Mouse (Mus musculus) MEL (cell line): ENCODE measurements around the gene Tpp1. TPM values are rescaled to one million over a fixed set of nuclear protein-coding genes. Genes with fewer than 3 reads are reported as not detected.
A peak's percentile ranks its signal among the peaks of the same experiment; 100 is the strongest.

Source experiments
- DNase-seq: peaks from one replicate; pipeline ENCODE4 v3.0.0; 2011; ENCODE audit warnings: low read depth, low spot score
- H3K27ac ChIP-seq: 2 replicates; pipeline ENCODE4 v1.5.1; 2012; ENCODE audit warnings: low read depth, mild to moderate bottlenecking, control low read depth, low read length, moderate library complexity; ENCODE audit not compliant: control insufficient read depth
- H3K27me3 ChIP-seq, 2 experiments: fragments of 150-350 bp in 1 of 2; sonication (generic) in 1 of 2; 2 replicates each; pipeline ENCODE4 v1.6.1; 2012; ENCODE audit warnings: low read length in 2 of 2, mild to moderate bottlenecking in 2 of 2, improper control_type of control experiment in 1 of 2, moderate library complexity in 1 of 2; ENCODE audit not compliant: insufficient read depth in 2 of 2, control insufficient read depth in 1 of 2
- H3K36me3 ChIP-seq, 2 experiments: 2 replicates each; pipeline ENCODE4 v1.6.1; 2012 to 2014; ENCODE audit warnings: low read length in 2 of 2, improper control_type of control experiment in 1 of 2, inconsistent platforms in 1 of 2, mild to moderate bottlenecking in 1 of 2; ENCODE audit not compliant: insufficient read depth in 2 of 2, control insufficient read depth in 1 of 2
- H3K4me1 ChIP-seq, 2 experiments: fragments of 150-350 bp in 1 of 2; sonication (generic) in 1 of 2; 2 replicates each; pipeline ENCODE4 v1.6.1; 2012; ENCODE audit warnings: low read length in 2 of 2, improper control_type of control experiment in 1 of 2, mild to moderate bottlenecking in 1 of 2; ENCODE audit not compliant: insufficient read depth in 2 of 2, control insufficient read depth in 1 of 2
- H3K4me3 ChIP-seq, 2 experiments: fragments of 150-350 bp in 1 of 2; sonication (generic) in 1 of 2; 2 replicates each; pipeline ENCODE4 v1.5.1; 2012; ENCODE audit warnings: low read depth in 2 of 2, low read length in 2 of 2, mild to moderate bottlenecking in 2 of 2, moderate library complexity in 2 of 2, control low read depth in 1 of 2, improper control_type of control experiment in 1 of 2; ENCODE audit not compliant: control insufficient read depth in 1 of 2, insufficient read depth in 1 of 2
- H3K79me2 ChIP-seq: 2 replicates; pipeline ENCODE4 v1.6.1; 2012; ENCODE audit warnings: mild to moderate bottlenecking, low read length, moderate library complexity; ENCODE audit not compliant: control insufficient read depth, poor library complexity, insufficient read depth
- H3K9ac ChIP-seq: 2 replicates; pipeline ENCODE4 v1.6.1; 2012; ENCODE audit warnings: low read depth, mild to moderate bottlenecking, control low read depth, low read length, moderate library complexity; ENCODE audit not compliant: control insufficient read depth, poor library complexity, severe bottlenecking
- H3K9me3 ChIP-seq: fragments of 150-350 bp; sonication (generic); replicated peaks from 2 replicates; pipeline ENCODE4 v1.6.1; 2012; ENCODE audit warnings: mild to moderate bottlenecking, low read length, improper control_type of control experiment, moderate library complexity; ENCODE audit not compliant: insufficient read depth
- BHLHE40 ChIP-seq: IDR thresholded peaks from 2 replicates; pipeline ENCODE4 v1.6.1; 2012; ENCODE audit warnings: low read depth, mild to moderate bottlenecking, inconsistent platforms, low read length, improper control_type of control experiment, borderline replicate concordance
- CHD1 ChIP-seq: IDR thresholded peaks from 2 replicates; pipeline ENCODE4 v1.6.1; 2012; ENCODE audit warnings: low read depth, mild to moderate bottlenecking, inconsistent platforms, low read length, improper control_type of control experiment
- CHD2 ChIP-seq: IDR thresholded peaks from 2 replicates; pipeline ENCODE4 v1.6.1; 2011; ENCODE audit warnings: low read length, improper control_type of control experiment
- EP300 ChIP-seq, 2 experiments: IDR thresholded peaks; 2 replicates each; pipeline ENCODE4 v1.6.1; 2011; ENCODE audit warnings: improper control_type of control experiment in 2 of 2, low read length in 2 of 2, low read depth in 1 of 2, mild to moderate bottlenecking in 1 of 2
- ETS1 ChIP-seq: IDR thresholded peaks from 2 replicates; pipeline ENCODE4 v1.6.1; 2012; ENCODE audit warnings: low read depth, mild to moderate bottlenecking, inconsistent platforms, low read length, improper control_type of control experiment, moderate library complexity
- GABPA ChIP-seq: IDR thresholded peaks from 2 replicates; pipeline ENCODE4 v1.6.1; 2012; ENCODE audit warnings: low read depth, mild to moderate bottlenecking, inconsistent platforms, low read length, improper control_type of control experiment, moderate library complexity
- GATA1 ChIP-seq: IDR thresholded peaks from 2 replicates; pipeline ENCODE4 v1.6.1; 2011; ENCODE audit warnings: low read depth, low read length, improper control_type of control experiment
- HCFC1 ChIP-seq: IDR thresholded peaks from 2 replicates; pipeline ENCODE4 v1.6.1; 2012; ENCODE audit warnings: low read depth, mild to moderate bottlenecking, inconsistent platforms, low read length, improper control_type of control experiment, moderate library complexity
- MAFK ChIP-seq: IDR thresholded peaks from 2 replicates; pipeline ENCODE4 v1.6.1; 2011; ENCODE audit warnings: low read depth, mild to moderate bottlenecking, low read length, improper control_type of control experiment, borderline replicate concordance
- MAX ChIP-seq: IDR thresholded peaks from 2 replicates; pipeline ENCODE4 v1.6.1; 2011; ENCODE audit warnings: low read length, improper control_type of control experiment
- MXI1 ChIP-seq: IDR thresholded peaks from 2 replicates; pipeline ENCODE4 v1.6.1; 2011; ENCODE audit warnings: mild to moderate bottlenecking, low read depth, low read length, improper control_type of control experiment
- MYB ChIP-seq: IDR thresholded peaks from 2 replicates; pipeline ENCODE4 v1.6.1; 2011; ENCODE audit warnings: mild to moderate bottlenecking, low read depth, low read length, improper control_type of control experiment
- MYC ChIP-seq: IDR thresholded peaks from 2 replicates; pipeline ENCODE4 v1.6.1; 2011; ENCODE audit warnings: low read depth, mild to moderate bottlenecking, low read length, improper control_type of control experiment, moderate library complexity
- NELFE ChIP-seq: IDR thresholded peaks from 2 replicates; pipeline ENCODE4 v1.6.1; 2011; ENCODE audit warnings: low read depth, low read length, improper control_type of control experiment
- POLR2A ChIP-seq, 2 experiments: IDR thresholded peaks; 2 replicates each; pipeline ENCODE4 v1.6.1; 2011 to 2012; ENCODE audit warnings: low read length in 2 of 2, mild to moderate bottlenecking in 2 of 2, control low read depth in 1 of 2, improper control_type of control experiment in 1 of 2, low read depth in 1 of 2, moderate library complexity in 1 of 2; ENCODE audit not compliant: control insufficient read depth in 1 of 2, insufficient read depth in 1 of 2, poor library complexity in 1 of 2
- SIN3A ChIP-seq: IDR thresholded peaks from 2 replicates; pipeline ENCODE4 v1.6.1; 2012; ENCODE audit warnings: low read length, improper control_type of control experiment, inconsistent platforms
- SMC3 ChIP-seq: IDR thresholded peaks from 2 replicates; pipeline ENCODE4 v1.6.1; 2011; ENCODE audit warnings: low read depth, low read length, improper control_type of control experiment
- TCF12 ChIP-seq: IDR thresholded peaks from 2 replicates; pipeline ENCODE4 v1.6.1; 2014; ENCODE audit warnings: low read depth, mild to moderate bottlenecking, inconsistent platforms, low read length, improper control_type of control experiment, moderate library complexity
- UBTF ChIP-seq: IDR thresholded peaks from 2 replicates; pipeline ENCODE4 v1.6.1; 2012; ENCODE audit warnings: low read depth, mild to moderate bottlenecking, inconsistent platforms, low read length, improper control_type of control experiment, moderate library complexity, borderline replicate concordance; ENCODE audit not compliant: insufficient read depth
- USF1 ChIP-seq: IDR thresholded peaks from 2 replicates; pipeline ENCODE4 v1.6.1; 2014; ENCODE audit warnings: low read depth, mild to moderate bottlenecking, inconsistent platforms, low read length, improper control_type of control experiment, moderate library complexity
- USF2 ChIP-seq, 2 experiments: IDR thresholded peaks; 2 replicates each; pipeline ENCODE4 v1.6.1; 2011 to 2012; ENCODE audit warnings: improper control_type of control experiment in 2 of 2, low read length in 2 of 2, borderline replicate concordance in 1 of 2, inconsistent platforms in 1 of 2, low read depth in 1 of 2, mild to moderate bottlenecking in 1 of 2; ENCODE audit not compliant: insufficient read depth in 1 of 2
- ZMIZ1 ChIP-seq: IDR thresholded peaks from 2 replicates; pipeline ENCODE4 v1.6.1; 2012; ENCODE audit warnings: low read depth, mild to moderate bottlenecking, inconsistent platforms, low read length, improper control_type of control experiment, moderate library complexity
- polyA plus RNA-seq, 2 experiments: library from polyadenylated mRNA; stranded (reverse) in 1 of 2; unstranded in 1 of 2; fragments of >175 nt in 1 of 2; fragments of >200 nt in 1 of 2; gene quantifications; 2 replicates each; pipeline versions ENCODE4 v1.2.1 to v1.2.4; 2012; ENCODE audit warnings: low replicate concordance in 2 of 2, low read depth in 1 of 2; ENCODE audit not compliant: insufficient read length in 2 of 2, insufficient read depth in 1 of 2, missing spikeins in 1 of 2
- total RNA-seq: library from RNA; depleted of rRNA; stranded (reverse); fragments of 300-350 nt; gene quantifications from 2 replicates; pipeline ENCODE4 v1.2.3, GENCODE M21; 2012; rRNA removed

Gene Tpp1
- total RNA-seq (17.5 and 17.6 TPM in 2 replicates), polyA plus RNA-seq (10 to 100 TPM in 1 of 2 experiments, not detected in 1; 45.4 TPM)

GRCm38 (mm10) chr7:105751491-105752433 lies at the start of gene Tpp1:
Tpp1 (minus strand) TSS chr7:105752235.
- Histone ChIP-seq H3K36me3 (no peaks in the 10 kb centered on the region), H3K4me1 (0 out of 4 replicates have a peak, but pooled peaks cover 0 to 10% of the 10 kb centered on the region in 2 experiments), H3K79me2 (peaks cover 2% of the 10 kb centered on the region; the same call in 1 of the 2 replicates), H3K4me3 (peak within 1 kb of the TSS; percentile 69 to 78), H3K27ac (peak within 1 kb of the TSS; percentile 12; the same call in 1 of the 2 replicates), H3K27me3 (no peaks in the 10 kb centered on the region), H3K9ac (peak within 1 kb of the TSS; percentile 77), H3K9me3 (no peaks in the 10 kb centered on the region)
- TF ChIP-seq ZMIZ1 (0 out of 2 replicates have a peak, but pooled peaks have one; percentile 29), MYB (no peak), SIN3A (peak; percentile 95), GABPA (no peak), MAFK (no peak), MXI1 (peak; percentile 80), USF2 (IDR thresholded peaks at IDR 0.05; ENCODE audit: borderline replicate concordance in 1 of 2, insufficient read depth in 1 of 2, low read depth in 1 of 2, low read length in 2 of 2) (peak; percentile 93 to 99), CHD1 (no peak), BHLHE40 (peak; percentile 81), TCF12 (peak; percentile 58; the same call in 1 of the 2 replicates), EP300 (IDR thresholded peaks at IDR 0.05; ENCODE audit: low read depth in 1 of 2, low read length in 2 of 2) (peak in 1 of 2 experiments; percentile 34; a peak in 1 of 4 replicates), GATA1 (peak; percentile 32), UBTF (no peak), MYC (0 out of 2 replicates have a peak, but pooled peaks have one; percentile 51), ETS1 (peak; percentile 80), NELFE (peak; percentile 62), CHD2 (peak; percentile 96), HCFC1 (peak; percentile 80), MAX (peak; percentile 93), SMC3 (no peak), USF1 (peak; percentile 99), POLR2A (IDR thresholded peaks at IDR 0.05; ENCODE audit: control insufficient read depth in 1 of 2, insufficient read depth in 1 of 2, low read depth in 1 of 2, low read length in 2 of 2, poor library complexity in 1 of 2) (peak; percentile 43 to 70; a peak in 2 of 4 replicates)
- peak; percentile 95 for DNase-seq
